Mouse (Mus musculus) ES-E14 (cell line): ENCODE data around the gene A3galt2.

Experiments used
- CHD2 ChIP-seq: IDR thresholded peaks from 2 replicates; pipeline ENCODE4 v1.6.1; 2014; ENCODE audit warnings: mild to moderate bottlenecking, low read depth, low read length, inconsistent platforms
- HCFC1 ChIP-seq: IDR thresholded peaks from 2 replicates; pipeline ENCODE4 v1.6.1; 2012; ENCODE audit warnings: low read length, inconsistent platforms, borderline replicate concordance; ENCODE audit not compliant: insufficient read depth
- ZNF384 ChIP-seq: IDR thresholded peaks from 2 replicates; pipeline ENCODE4 v1.6.1; 2012; ENCODE audit warnings: low read depth, low read length, inconsistent platforms

DNA sequence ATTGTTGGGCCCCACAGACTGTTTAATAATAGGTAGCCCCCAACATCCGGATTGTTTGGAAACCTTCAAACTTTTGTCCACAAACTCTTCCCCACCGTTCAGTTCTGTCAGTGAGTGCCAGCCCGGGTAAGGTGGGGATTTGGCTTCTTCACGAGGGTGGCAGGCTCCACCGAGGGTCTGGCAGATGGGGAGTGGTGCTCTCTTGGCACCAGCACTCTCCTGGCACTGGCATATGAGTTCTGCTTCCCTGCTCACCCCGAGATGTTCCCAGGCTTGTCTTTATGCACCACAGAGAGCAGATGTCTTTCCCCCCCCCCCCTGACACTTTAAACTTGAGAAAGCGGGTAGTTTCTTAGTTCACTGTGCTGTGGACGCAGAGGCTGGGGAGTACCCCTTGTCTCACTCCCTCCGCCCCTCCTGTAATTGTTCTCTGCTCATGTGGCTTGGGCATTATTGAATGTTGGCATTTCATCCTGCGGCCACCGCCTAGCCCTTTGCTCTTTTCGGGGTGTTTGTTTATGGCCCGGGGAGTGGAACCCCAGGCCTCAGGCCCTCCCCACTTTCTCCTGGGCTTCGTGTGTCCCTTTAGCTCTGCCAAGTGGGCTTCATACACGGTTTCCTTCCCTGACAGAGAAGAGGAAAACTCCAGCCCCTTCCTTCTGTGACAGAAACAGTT is 26.0 kb upstream of the A3galt2 start:
- TF ChIP-seq HCFC1, result no peak
- TF ChIP-seq ZNF384, result no peak
- no peak for TF ChIP-seq CHD2
